Mouse (Mus musculus) thymus, adult 18-20 months (tissue): ENCODE results near the gene 2610028H24Rik.

Experiments used
- DNase-seq, 2 experiments: peaks; one replicate each; pipeline ENCODE4 v3.0.0; 2022; ENCODE audit warnings: mixed read lengths in 2 of 2

The 2610028H24Rik gene

DNA sequence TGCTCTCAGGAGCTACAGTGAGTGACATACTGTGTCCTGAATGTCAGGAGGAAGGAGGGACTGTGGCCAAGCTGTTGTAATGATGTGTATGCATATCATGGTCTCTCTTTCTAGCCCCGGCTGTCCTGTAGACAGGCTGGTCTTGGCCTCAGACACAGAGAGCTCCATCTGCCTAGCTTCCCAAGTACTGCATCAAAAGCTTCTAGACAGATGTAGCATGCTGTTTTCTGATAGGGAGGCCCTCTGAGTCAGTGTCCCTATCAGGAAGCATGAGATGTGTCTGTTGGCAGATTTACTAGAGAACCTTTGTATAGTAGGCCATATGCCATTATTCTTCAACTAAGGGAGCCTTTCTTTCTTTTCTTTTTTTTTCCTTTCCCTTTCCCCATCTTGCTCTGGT is 44.6 kb downstream of the 2610028H24Rik start:
- no peak for DNase-seq

GRCm38 (mm10) chr10:76495501-76495900 is 46.6 kb downstream of the 2610028H24Rik start:
- DNase-seq = no peak

DNA sequence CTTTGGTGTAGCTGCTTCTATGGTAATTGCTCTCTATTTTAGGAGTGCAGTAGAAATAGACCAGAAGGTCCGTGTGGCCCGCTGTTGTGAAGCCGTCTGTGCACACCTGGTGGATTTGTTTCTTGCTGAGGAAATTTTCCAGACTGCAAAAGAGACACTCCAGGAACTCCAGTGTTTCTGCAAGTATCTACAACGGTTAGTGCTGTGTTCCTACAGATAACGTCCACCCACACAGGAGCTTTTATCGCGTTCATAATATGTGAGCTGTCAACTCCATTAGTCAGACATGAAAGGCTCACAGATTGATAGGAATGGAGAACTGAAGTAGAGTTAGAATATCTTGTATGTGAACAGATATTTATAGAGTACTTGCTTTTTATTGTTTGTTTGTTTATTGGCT is 47.5 kb downstream of the 2610028H24Rik start:
- no peak for DNase-seq

DNA sequence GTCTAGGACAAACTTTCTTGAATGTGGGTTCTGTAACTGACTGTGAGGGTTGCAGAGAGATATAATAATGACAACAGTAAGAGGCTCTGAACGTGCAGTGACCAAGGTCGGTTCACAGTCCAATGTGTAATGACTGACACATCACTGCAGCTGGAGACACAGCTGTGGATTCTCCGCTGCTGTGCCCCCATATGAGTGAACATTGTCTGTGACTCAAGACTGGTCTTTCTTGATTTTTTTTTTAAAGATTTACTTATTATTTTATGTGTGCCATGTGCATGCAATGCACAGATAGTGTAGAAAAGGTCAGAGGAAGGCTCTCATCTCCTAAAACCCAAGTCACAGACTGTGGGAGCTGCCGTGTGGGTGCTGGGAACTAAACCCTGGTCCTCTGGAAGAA is 48.6 kb downstream of the 2610028H24Rik start:
- no peak for DNase-seq

DNA sequence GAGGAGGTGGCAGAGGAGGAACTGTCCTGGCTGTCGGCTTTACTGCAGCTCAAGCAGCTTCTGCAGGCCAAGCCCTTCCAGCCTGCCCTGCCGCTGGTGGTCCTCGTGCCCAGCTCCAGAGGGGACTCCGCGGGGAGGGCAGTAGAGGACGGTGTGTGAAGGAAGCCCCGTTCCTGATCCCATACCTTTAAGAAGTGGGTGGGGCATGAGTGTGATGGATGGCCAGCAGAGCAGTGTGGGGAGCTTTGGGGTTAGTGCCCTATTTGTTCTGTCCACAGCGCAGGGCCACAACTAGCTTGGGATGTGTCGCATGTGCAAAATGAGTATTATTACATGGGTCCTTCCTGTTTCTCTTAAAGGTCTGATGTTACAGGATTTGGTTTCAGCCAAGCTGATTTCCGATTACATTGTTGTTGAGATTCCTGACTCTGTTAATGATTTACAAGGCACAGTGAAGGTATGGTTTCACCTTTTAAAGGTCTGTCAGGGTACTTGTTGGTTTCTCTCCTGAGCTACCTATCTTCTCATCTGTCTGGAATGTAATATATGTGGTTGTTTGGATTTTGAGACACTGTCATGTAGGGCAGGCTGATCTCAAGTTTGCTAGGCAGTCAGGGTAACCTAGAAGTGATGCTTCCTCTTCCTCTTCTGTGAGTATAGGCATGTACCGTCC is 55.5 kb downstream of the 2610028H24Rik start:
- no peak for DNase-seq

- DNase-seq = no peak
These were observed 57.0 kb downstream of the 2610028H24Rik start for GRCm38 (mm10) chr10:76505865-76506264.
